Mouse (Mus musculus) lung, embryonic 16.5 days (tissue): Measurements from ENCODE around the gene Traf6. TPM values are rescaled to one million over a fixed set of nuclear protein-coding genes. Genes with fewer than 3 reads are reported as not detected.

ENCODE experiments used
- ATAC-seq: fragments of 200-750 bp; cut with Nextera tagmentation; 2 replicates; pipeline ENCODE4 v1.8.0; 2017; ENCODE audit warnings: low read depth, mild to moderate bottlenecking, moderate library complexity
- H3K27ac ChIP-seq: fragments of 300-500 bp; sonication (generic); 2 replicates; pipeline ENCODE4 v1.5.1; 2014; ENCODE audit warnings: mild to moderate bottlenecking, control low read depth, low read length
- H3K27me3 ChIP-seq: fragments of 300-500 bp; sonication (generic); 2 replicates; pipeline ENCODE4 v1.6.1; 2014; ENCODE audit warnings: low read depth, low read length, mixed read lengths; ENCODE audit not compliant: control insufficient read depth, insufficient read depth
- H3K36me3 ChIP-seq: fragments of 300-500 bp; sonication (generic); 2 replicates; pipeline ENCODE4 v1.6.1; 2014; ENCODE audit warnings: low read length; ENCODE audit not compliant: control insufficient read depth, insufficient read depth
- H3K4me1 ChIP-seq: fragments of 300-500 bp; sonication (generic); replicated peaks from 2 replicates; pipeline ENCODE4 v1.6.1; 2014; ENCODE audit warnings: low read length, mixed read lengths; ENCODE audit not compliant: control insufficient read depth, insufficient read depth
- H3K4me2 ChIP-seq: fragments of 300-500 bp; sonication (generic); 2 replicates; pipeline ENCODE4 v1.6.1; 2014; ENCODE audit warnings: low read depth, low read length, control low read depth
- H3K4me3 ChIP-seq: fragments of 300-500 bp; sonication (generic); 2 replicates; pipeline ENCODE4 v1.5.1; 2014; ENCODE audit warnings: mild to moderate bottlenecking, low read length, control low read depth
- H3K9ac ChIP-seq: fragments of 300-500 bp; sonication (generic); 2 replicates; pipeline ENCODE4 v1.6.1; 2014; ENCODE audit warnings: low read length, control low read depth
- H3K9me3 ChIP-seq: fragments of 300-500 bp; sonication (generic); 2 replicates; pipeline ENCODE4 v1.6.1; 2016; ENCODE audit warnings: low read length; ENCODE audit not compliant: control insufficient read depth
- WGBS: fragments of 180-500 bp; shearing (Covaris S2); extraction: QIAGEN DNeasy Blood & Tissue Kit; methylation state at CpG from one replicate; pipeline ENCODE4 v1.1.7; 2014; 5-methylcytosine and 5-hydroxymethylcytosine counted together
- polyA plus RNA-seq: library from polyadenylated mRNA; unstranded; fragments of >200 nt; fragmentation: Nextera tagmentation; extraction: Ambion mirVana; gene quantifications from 2 replicates; pipeline ENCODE4 v1.2.1, GENCODE M21; 2015

Traf6 gene
- polyA plus RNA-seq, 1 experiment from 2014 or later = 10.5 TPM

GRCm38 (mm10) chr2:101721835-101722234 lies 43.6 kb downstream of the Traf6 start:
- peak overlapping the region; percentile 3; the same call in 1 of the 2 replicates for H3K27ac ChIP-seq

GRCm38 (mm10) chr2:101722370-101723332 lies 44.4 kb downstream of the Traf6 start:
- H3K4me3 ChIP-seq = no peak overlapping the region
- peak; percentile 52 for ATAC-seq
- peaks cover 12% of the 10 kb centered on the region for H3K4me1 ChIP-seq
- H3K36me3 ChIP-seq = peaks cover 6% of the 10 kb centered on the region
- H3K4me2 ChIP-seq = no peak overlapping the region
- peak overlapping the region; percentile 33 for H3K27ac ChIP-seq
- WGBS = 48% methylated on average over 8 of the region's 8 CpGs
- no peaks in the 10 kb centered on the region for H3K27me3 ChIP-seq
- no peak overlapping the region for H3K9ac ChIP-seq
- no peaks in the 10 kb centered on the region for H3K9me3 ChIP-seq

More at GRCm38 (mm10) chr2:101721835-101722234, 43.6 kb downstream of the Traf6 start:
- ATAC-seq = peak; percentile 56
- peaks cover 9% of the 10 kb centered on the region for H3K36me3 ChIP-seq
- H3K4me2 ChIP-seq = no peak overlapping the region
- H3K4me3 ChIP-seq = no peak overlapping the region
- no peaks in the 10 kb centered on the region for H3K27me3 ChIP-seq
- H3K9me3 ChIP-seq = no peaks in the 10 kb centered on the region
- 64% methylated on average over 4 of the region's 4 CpGs for WGBS
- no peak overlapping the region for H3K9ac ChIP-seq
- H3K4me1 ChIP-seq = peaks cover 16% of the 10 kb centered on the region

- ATAC-seq = peak; percentile 11; the same call in 1 of the 2 replicates
- Histone ChIP-seq H3K27me3 (no peaks in the 10 kb centered on the region), H3K27ac (peak overlapping the region; percentile 42; the same call in 1 of the 2 replicates), H3K9me3 (no peaks in the 10 kb centered on the region), H3K9ac (no peak overlapping the region), H3K4me3 (no peak overlapping the region), H3K36me3 (peaks cover 10% of the 10 kb centered on the region), H3K4me2 (no peak overlapping the region), H3K4me1 (peaks cover 12% of the 10 kb centered on the region)
- WGBS = 67% methylated on average over 10 of the region's 10 CpGs
Observed at GRCm38 (mm10) chr2:101723333-101723881, 45.2 kb downstream of the Traf6 start.

GRCm38 (mm10) chr2:101727787-101728186 lies 49.6 kb downstream of the Traf6 start:
- Histone ChIP-seq H3K9me3 (no peaks in the 10 kb centered on the region), H3K9ac (no peak overlapping the region), H3K4me2 (no peak overlapping the region), H3K4me3 (no peak overlapping the region), H3K27me3 (no peaks in the 10 kb centered on the region), H3K36me3 (peaks cover 16% of the 10 kb centered on the region), H3K4me1 (peaks cover 10% of the 10 kb centered on the region), H3K27ac (no peak overlapping the region)
- no peak for ATAC-seq

DNA sequence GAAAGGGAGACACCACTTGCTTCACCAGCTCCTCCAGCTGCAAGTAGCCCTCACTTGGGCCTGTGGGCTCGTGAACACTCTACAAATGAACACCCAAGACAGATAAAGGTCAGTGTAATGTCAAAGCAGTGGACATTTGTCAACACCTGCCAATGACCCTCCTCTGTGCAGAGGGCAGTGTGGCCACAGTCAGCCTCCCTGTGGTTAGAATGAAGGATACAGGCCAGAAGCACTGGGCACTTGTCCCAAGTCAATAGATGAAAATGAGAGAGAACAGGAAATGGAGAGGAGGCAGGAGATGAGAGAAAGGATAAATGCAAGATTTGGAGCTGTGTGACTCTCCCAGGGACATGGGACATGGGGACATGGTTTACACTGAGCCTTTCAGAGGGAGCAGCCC lies 51.2 kb downstream of the Traf6 start:
- Histone ChIP-seq H3K4me2 (no peak overlapping the region), H3K4me1 (peaks cover 4% of the 10 kb centered on the region), H3K27ac (no peak overlapping the region), H3K36me3 (peaks cover 22% of the 10 kb centered on the region), H3K9me3 (no peaks in the 10 kb centered on the region), H3K4me3 (no peak overlapping the region), H3K9ac (no peak overlapping the region), H3K27me3 (no peaks in the 10 kb centered on the region)
- no peak for ATAC-seq
- 35% methylated on average over 1 of the region's 1 CpGs for WGBS

GRCm38 (mm10) chr2:101730972-101731371 lies 52.7 kb downstream of the Traf6 start:
- peak; percentile 9; the same call in 1 of the 2 replicates for ATAC-seq
- H3K27ac ChIP-seq = peak overlapping the region; percentile 37
- H3K9ac ChIP-seq = no peak overlapping the region
- H3K4me2 ChIP-seq = no peak overlapping the region
- no peaks in the 10 kb centered on the region for H3K9me3 ChIP-seq
- H3K36me3 ChIP-seq = peaks cover 21% of the 10 kb centered on the region
- no peaks in the 10 kb centered on the region for H3K27me3 ChIP-seq
- peaks cover 4% of the 10 kb centered on the region for H3K4me1 ChIP-seq
- no peak overlapping the region for H3K4me3 ChIP-seq

GRCm38 (mm10) chr2:101732777-101733210 lies 54.6 kb downstream of the Traf6 start:
- H3K27ac ChIP-seq = no peak overlapping the region
- no peak overlapping the region for H3K9ac ChIP-seq
- ATAC-seq = no peak
- 84% methylated on average over 10 of the region's 10 CpGs for WGBS
- H3K4me1 ChIP-seq = peaks cover 5% of the 10 kb centered on the region
- peaks cover 24% of the 10 kb centered on the region for H3K36me3 ChIP-seq
- H3K9me3 ChIP-seq = no peaks in the 10 kb centered on the region
- no peak overlapping the region for H3K4me2 ChIP-seq
- no peak overlapping the region for H3K4me3 ChIP-seq
- H3K27me3 ChIP-seq = no peaks in the 10 kb centered on the region

- H3K4me1 ChIP-seq = peaks cover 10% of the 10 kb centered on the region
- ATAC-seq = no peak
- no peak overlapping the region for H3K4me3 ChIP-seq
- H3K4me2 ChIP-seq = no peak overlapping the region
- WGBS = 70% methylated on average over 3 of the region's 3 CpGs
- no peaks in the 10 kb centered on the region for H3K27me3 ChIP-seq
- no peaks in the 10 kb centered on the region for H3K9me3 ChIP-seq
- no peak overlapping the region for H3K27ac ChIP-seq
- peaks cover 22% of the 10 kb centered on the region for H3K36me3 ChIP-seq
- no peak overlapping the region for H3K9ac ChIP-seq
Observed at GRCm38 (mm10) chr2:101733564-101733963, 55.3 kb downstream of the Traf6 start.

- peaks cover 4% of the 10 kb centered on the region; the same call in 1 of the 2 replicates for H3K36me3 ChIP-seq
- peak; percentile 76 for ATAC-seq
- peaks cover 18% of the 10 kb centered on the region; the same call in 1 of the 2 replicates for H3K4me1 ChIP-seq
- WGBS = 53% methylated on average over 5 of the region's 5 CpGs
- H3K27ac ChIP-seq = peak overlapping the region; percentile 64
- H3K4me3 ChIP-seq = no peak overlapping the region
- H3K9me3 ChIP-seq = no peaks in the 10 kb centered on the region
- no peak overlapping the region for H3K9ac ChIP-seq
- H3K4me2 ChIP-seq = no peak overlapping the region
- H3K27me3 ChIP-seq = no peaks in the 10 kb centered on the region
Observed at GRCm38 (mm10) chr2:101739914-101740313, 61.7 kb downstream of the Traf6 start.
